Mouse (Mus musculus): ENCODE results near the gene Ngdn.
"Not testable (repeated sequence)": the region's sequence is repeated elsewhere in the genome, so short reads cannot be mapped to it uniquely, and the experiment has no call there.

Ngdn gene

DNA sequence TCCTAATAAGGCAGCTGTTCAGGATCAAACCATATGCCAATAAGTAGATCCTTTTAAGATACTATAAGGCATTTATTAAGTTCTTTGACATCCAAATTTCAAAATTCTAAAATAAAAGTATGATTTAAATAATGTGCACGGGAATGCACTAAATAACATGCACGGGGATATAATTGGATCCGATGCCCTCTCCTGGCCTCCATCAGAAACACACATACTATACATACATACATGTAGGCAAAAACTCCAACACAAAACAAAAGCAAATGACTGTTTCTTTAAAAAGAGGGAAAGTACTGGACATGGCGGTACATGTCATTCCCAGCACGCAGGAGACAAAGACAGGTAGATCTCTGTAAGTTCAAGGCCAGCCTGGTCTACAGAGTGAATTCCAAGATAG, 15.4 kb upstream of the Ngdn start:
- not testable (repeated sequence) for DNase-seq (ENCODE audit: low spot score)

DNA sequence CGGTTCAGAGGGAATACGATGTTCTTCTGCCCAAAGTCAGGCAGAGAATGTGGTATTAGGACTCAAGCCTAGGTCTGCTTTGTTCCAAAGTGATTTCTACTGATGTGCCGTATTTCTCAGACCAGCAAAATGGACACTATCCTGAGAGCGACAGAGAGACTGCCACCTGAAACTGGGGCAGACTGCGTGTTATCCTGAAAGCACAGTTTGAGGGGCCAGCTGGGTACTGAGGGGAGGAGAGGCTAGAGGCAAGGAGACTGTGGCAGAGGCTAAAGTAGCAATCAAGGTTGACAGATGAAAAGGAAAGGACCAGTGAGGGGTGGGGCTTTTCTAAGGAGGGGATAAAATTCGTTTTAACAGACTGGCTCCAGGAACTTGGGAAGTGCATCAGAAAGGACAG, 14.4 kb upstream of the Ngdn start:
- DNase-seq (ENCODE audit: low spot score) = no peak

DNA sequence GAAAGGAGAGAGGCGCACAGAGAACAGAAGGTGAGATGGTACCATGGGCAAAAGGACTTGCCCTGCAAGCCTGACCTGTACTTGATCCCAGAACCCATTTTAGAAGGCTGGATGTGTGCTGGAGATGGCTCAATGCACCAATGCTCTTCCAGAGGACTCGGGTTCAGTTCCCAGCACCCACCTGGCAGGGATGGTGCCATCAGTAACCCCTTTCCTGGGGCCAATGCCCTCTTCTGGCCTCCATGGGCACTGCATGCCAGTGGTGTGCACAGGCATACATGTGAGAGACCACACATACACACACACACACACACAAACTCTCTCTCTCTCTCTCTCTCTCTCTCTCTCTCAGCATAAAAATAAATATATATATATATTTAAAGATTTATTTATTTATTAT, 13.8 kb upstream of the Ngdn start:
- no peak for DNase-seq (ENCODE audit: low spot score)

DNA sequence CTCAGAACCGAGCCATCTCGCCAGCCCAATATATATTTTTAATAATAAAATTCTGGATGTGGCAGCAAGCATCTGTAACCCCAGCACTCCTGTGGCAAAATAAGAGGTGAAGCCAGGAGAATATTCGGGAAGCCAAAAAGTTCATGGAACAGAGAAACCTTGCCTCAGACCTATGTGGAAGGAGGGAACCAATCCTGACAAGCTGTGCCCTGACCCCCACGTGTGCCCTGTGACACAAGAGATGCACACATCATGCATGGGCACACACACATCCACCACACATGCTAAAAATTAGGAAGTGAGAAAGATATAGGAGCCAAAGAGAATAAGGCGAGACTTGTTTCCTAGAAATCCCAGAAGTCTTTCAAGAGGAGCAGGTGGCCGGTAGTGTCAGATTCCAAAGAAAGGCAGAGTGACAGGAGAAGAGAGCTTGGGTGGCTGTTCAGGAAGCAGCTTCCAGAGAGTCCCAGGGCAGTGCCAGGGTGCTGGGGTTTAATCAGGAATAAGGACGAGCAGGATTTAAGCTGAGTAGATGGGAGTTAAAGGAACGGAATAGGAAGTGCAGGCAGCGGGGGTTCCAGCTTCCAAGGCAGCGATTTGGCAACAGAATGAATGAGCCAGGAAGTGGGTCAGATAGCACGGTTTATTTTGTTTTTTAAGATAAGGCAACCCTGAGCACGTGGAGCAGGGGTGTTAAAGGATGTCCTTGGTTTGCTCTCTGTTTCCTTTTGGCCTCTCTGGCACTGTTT, 13.1 kb upstream of the Ngdn start:
- DNase-seq (ENCODE audit: low spot score) = no peak

DNA sequence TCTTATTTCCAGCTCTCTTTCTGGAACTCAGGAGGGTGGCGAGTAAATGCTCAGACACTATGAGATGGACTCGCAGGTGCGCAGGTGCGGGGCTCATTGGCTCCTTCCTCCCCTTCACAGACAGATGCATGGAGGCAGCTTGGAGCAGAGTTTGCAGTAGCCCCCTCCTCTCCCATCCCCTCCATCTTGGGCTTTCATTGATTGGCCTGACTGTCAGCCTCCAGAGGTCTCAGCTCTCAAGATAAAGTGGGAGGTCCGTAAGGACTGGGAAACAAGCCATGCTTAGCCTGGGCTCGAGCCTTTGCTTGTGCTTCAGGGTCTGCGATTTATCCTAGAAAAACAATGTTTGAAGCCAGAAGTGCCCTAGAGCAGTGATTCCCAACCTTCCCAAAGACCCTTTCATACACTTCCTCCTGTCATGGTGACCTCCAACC, 12.6 kb upstream of the Ngdn start:
- DNase-seq (ENCODE audit: low spot score) = no peak

DNA sequence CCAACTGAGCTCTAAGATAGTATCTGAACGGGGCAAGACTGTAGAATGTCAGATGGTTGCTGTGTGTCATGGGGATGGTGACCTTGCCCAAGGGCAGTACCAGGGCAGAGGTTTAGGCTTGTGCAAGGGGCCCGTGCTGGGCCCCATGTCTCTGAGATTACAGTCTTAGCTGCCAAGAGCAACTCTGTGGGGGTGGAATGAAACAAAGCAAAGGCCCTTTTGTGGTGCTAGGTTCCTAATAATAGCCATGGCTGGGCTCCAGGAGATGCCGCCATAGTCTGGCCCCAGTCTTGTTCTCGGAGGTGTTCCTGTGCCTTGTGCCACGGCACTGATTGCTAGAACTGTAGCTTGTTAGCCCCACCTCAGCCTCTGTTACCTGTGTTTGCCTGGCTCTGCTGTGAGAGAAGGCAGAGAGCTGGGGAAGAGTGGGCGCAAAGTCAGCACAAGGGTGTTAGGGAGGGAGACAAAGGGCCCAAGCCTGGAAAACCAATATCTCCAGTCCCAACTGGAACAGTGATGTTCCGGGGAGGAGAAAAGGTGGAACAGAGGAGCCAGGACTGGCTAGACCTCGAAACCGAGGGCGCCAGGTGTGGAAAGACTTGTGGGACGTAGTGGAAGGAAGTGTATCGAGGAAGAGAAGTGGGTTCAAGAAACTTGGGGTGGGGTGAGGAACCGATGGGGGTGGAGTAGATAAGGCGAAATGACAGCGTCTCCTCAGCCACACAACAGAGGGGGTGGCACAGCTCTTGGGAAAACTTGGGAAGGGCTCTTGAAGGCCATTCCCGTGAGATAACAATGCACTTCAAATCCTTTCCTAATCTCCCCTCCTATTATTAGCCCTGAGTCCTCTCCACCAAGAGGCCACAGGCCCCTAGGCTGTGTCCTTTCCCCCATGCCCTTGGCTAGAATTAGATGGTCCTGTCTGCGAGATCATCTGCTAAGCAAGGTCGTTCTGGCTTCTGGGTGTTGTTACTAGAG, 11.1 kb upstream of the Ngdn start:
- DNase-seq (ENCODE audit: low spot score) = no peak

DNA sequence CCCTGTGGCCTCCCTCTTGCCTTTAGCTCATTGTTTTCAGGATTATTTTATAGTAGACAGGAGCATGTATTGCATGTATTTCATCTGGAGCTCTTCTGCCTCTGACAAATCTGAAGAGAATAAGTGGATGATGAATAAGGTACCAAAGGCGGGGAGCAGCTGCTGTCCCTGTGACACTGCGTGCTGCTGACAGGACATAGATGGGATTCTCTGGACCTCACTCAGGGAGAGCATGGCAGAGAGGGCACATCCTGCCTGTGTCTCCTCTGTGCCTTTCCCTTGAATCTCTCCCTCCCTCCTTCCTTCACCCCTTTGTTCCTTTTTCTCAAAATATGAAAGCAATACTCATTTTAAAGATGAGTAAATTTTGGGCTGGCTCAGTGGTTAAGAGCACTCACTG, 9.7 kb upstream of the Ngdn start:
- DNase-seq (ENCODE audit: low spot score) = no peak

DNA sequence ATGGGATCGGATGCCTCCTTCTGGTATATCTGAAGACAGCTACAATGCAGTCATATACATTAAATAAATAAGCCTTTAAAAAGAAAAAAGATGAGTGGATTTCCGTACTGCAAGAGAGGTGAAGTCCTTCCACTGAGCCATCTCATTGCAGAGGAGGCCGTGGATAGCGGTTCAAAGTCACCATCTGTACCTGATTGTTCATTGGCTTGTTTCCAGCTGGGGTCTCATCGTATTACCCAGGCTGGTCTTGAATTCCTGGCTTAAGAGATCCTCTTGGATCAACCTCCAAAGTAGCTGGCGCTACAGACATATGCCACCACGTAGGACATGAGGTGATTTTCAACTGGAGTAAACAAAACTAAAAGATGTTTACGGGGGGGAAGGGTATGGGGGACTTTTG, 9.3 kb upstream of the Ngdn start:
- no peak for DNase-seq (ENCODE audit: low spot score)

DNA sequence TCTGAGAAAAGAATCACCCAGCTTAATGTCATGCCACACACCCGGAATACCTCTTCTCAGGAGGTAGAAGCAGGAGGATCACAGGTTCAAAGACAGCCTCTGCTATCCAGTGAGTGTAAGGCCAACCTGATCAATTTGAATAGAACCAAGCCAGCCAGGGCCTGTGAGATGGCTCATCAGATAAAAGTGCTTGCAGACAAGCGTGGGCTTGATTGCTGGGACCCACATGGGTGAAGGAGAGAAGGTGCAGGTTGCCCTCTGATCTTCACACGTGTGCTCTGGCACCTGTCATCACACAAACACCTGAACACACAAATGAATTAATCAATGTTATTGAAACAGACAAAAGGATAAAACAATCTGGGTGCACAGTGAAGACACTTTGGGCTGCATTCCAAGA, 8.7 kb upstream of the Ngdn start:
- DNase-seq (ENCODE audit: low spot score) = no peak

DNA sequence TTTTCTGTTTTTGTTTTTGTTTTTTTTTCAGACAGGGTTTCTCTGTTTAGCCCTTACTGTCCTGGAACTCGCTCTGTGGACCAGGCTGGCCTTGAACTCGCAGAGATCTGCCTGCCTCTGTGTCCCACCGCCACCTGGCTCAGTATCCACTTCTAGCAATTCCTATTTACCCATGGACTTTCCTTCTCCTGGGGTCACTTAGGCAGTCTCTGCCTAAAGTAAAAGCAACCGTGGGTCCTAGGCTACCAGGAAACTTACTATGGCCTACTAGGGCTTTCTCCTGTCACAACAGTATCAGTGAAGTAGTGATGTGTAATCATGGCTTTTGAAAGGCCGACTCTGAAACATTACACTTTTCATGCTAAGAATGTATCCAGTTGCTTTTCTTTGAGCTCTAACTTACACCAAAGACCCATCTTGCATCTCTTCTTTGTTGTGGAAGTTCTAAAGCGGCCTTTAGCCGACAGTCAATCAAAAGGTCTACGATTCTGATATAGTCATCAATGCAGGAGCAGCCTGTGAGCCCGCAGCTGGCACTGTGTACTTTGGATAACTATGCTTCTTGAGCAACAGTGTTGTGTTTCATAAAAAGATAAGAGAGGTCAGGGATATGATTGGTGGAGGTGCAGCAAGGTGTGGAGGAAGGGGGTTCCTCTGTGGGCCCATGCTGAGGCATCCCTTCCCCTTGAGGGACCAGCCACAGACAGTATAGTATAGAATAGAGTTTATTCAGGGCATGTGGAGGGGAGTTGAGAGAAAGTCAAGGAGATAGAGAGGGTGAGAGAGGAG, 7.9 kb upstream of the Ngdn start:
- no peak for DNase-seq (ENCODE audit: low spot score)

DNA sequence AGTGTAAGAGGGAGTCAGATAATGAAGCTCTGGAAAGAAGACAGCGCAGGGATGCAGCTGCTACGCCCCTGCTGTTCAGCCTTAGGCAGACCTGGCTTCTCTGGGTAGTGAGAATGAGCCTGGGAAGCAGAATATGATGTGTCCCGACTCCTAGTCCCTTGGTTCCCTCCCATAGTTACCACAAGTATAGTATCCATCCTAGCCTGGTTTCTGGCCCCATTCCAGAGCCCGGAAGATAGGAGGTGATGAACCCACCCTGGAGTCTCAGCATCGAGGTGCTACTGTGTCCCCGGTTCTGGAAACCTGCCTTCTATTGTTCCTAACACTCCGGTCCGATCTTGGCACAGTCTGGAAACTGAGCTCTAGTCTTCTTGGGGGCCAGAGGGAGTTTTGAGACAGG, 6.8 kb upstream of the Ngdn start:
- no peak for DNase-seq (ENCODE audit: low spot score)

DNA sequence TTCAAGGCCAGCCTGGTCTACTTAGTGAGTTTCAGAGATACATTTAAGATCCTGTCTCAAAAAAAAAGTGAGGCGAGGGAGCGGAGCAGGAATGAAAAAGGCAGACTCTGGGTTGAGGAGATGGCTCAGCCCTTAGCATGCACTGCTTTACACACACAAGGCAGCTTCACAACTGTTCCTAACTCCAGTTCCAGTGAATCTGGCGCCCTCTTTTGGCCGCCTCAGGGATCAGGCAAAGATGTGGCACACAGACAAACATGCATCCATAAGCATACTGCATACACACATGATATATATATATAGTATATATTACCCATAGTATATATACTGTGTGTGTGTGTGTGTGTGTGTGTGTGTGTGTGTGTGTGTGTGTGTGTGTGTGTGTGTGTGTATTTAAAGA, 4.1 kb upstream of the Ngdn start:
- no peak for DNase-seq (ENCODE audit: low spot score)

DNA sequence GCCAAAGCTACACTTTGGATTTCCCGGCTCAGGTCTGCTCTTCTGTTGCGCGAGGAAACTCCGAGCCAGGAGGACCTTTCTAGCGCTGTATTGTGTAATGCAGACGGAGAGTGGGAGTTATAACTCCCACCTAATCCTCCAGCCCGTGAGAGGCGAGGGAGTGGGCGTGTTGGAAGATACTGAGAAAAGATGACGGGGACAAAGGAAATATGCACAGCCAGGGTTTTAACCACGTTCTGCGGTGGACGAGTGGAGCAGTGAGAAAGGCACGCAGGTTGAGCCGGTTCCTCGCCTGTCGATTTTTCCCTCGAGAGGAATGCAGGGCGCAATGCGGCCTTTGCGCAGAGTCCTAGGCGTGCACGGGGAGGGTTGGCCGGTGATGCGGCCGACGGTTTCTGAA, 663 bp upstream of the Ngdn start:
- no peak for DNase-seq (ENCODE audit: low spot score)

DNA sequence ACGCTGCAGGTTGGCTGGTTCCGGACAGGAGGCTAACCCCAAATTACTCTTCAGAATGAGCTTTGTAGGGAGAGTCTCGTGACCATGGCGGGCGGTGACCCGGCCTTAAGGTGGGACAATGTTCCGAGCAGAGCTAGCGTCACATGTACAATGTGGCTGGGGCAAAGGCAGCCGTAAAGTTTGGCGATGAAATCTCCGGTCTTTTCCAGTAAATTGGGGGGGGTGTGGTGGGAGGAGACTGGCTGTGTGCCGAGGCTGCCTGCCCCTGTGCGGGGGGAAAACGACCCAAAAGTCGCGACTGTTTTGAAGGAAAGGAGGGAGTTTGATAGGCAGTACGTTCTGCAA, 485 bp downstream of the Ngdn start:
- no peak for DNase-seq (ENCODE audit: low spot score)

DNA sequence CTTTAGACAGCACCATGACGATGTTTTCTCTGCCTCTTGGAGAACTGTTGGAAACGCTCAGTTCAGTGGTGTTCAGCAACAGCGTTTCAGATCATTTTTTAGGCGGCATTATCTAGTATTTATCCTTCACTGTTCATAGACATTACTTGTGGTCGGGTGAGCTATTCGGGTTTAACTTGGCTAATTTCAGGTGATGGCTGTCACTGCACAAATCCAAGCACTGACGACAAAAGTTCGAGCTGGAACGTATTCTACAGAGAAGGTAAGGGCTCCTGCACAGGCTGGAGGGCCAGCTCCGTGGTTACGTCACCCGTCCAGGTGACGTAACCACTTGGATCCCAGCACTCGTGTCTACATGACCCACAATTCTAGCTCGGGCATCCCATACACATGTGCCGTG, 1.6 kb downstream of the Ngdn start:
- DNase-seq (ENCODE audit: low spot score) = no peak

DNA sequence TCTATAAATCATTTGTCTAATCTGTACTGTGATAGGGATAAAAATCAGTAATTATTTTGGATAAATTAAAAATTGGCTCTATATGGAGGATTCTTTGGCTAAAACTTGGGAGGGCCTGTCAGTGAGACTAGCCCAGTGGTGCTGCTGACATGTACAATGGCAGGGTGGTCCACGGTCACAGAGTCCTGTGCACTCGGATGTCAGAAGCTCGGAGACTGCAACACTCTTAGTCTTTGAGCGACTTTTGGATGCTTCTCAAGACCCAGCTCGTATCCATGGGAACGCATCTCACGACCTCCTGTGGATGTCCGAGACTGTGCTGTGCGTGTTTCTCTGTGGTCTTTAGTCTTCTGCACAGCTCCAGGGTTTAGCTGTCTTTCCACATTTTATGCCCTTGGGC, 5.1 kb downstream of the Ngdn start:
- DNase-seq (ENCODE audit: low spot score) = no peak

DNA sequence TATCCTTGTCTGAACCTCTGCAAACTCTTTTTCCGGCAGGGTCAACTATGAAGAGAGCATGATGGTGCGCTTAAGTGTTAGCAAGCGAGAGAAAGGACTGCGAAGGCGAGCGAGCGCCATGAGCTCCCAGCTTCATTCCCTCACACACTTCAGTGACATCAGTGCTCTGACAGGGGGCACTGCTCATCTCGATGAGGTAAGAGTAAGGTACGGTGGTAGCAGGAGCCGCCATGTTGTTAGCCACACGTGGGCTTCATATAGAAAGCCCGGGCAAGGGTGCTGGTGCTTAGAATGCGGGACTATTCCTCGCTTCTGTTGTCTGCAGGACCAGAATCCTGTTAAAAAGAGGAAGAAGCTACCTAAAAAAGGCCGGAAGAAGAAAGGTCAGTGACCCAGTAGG, 7.8 kb downstream of the Ngdn start:
- DNase-seq (ENCODE audit: low spot score) = no peak

DNA sequence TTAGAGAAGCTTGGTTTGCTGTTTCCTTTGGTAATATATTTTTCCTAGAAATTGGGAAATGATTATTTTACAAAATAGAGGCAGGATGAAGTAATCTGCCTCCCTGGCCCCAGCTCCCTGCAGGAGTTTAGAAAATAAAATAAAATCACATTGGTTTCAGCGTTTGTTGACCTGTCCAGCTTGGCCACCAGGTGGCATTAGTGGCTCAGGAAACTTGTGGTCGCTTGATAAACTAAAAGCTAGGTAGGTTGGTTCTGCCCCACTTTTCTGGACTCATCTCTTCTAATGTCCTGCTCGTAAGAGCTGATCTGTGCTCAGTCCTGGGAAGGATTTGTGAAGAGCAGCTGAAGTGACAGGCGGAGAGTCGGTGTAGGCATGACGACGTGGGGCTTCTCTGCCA, 9.0 kb downstream of the Ngdn start:
- DNase-seq (ENCODE audit: low spot score) = peak; percentile 79

DNA sequence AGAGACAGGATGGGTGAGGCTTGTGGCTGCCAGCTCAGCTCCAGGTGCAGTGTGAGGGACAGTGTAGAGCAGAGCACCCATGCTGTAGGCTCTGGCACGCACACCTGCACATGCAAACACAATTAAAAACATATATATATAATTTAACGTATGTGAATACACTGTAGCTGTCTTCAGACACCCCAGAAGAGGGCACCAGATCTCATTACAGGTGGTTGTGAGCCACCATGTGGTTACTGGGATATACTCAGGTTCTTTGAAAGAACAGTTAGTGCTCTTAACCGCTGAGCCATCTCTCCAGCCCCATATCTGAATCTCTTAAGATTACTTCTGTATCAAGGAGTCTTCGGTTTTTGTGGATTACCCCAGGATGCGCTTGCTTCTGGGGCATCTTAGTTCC, 10.3 kb downstream of the Ngdn start:
- no peak for DNase-seq (ENCODE audit: low spot score)

DNA sequence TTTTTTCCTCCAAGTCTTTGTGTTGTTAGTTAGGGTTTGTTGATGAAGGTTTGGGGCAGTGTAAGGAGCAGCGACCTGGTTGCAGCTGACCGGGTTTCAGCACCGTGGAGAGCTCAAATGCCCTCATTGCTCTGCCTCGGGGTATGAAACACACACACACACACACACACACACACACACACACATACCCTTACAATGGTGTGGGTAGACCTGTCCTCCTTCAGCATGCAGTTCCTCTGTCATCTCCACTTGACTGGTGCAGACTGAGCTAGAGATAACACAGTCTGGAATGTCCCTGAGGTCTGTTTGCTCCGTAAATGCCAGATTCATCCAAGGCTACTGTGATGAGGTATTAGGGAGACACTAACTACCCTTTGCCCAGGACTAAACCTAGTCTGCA, 12.0 kb downstream of the Ngdn start:
- DNase-seq (ENCODE audit: low spot score) = no peak

DNA sequence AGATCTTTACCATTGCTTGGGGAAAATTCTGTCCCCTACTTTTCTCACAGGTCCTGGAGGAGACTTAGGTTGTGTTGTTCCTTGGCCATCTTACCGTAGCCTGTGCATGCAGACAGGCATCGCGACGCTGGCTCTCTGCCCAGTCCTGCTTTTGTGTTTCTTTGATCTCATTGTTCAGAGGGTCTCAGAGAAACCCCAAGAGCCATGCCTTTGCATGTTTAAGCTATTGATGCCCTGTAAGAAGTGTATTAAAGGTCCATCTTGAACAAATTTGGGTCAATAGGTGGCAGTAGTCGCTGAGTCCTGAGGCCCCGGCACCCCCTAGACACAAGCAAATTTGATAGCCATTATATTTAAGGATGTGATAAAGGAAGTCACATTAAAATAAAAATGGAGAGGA, 12.4 kb downstream of the Ngdn start:
- DNase-seq (ENCODE audit: low spot score) = peak; percentile 34

DNA sequence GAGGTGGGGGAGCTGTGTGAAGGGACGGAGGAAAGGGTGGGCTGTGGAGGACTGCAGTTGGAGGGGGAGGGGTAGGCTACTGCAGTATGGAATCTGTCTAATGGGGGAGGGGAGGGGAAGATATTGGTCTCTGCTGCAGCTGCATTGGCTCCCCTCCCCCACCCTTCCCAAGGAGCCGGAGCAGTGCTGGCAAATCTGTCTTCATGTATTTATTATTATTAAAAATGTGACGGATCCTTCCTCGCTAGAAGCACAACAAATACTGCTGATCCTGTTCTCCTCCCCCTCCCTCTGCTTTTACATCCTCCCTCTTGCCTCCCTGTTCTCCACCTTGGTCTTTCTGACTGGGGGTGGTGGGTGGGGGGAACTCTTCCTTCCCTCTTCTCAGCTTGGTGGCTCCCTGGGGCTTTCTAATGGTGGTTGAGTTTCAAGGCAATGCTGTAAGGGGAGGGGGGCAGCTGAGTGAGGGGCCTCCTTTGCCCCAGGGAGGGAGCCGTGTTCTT, 13.1 kb downstream of the Ngdn start:
- no peak for DNase-seq (ENCODE audit: low spot score)
